Mouse (Mus musculus): Measurements from ENCODE around the gene Gm19935.

The Gm19935 gene

GRCm38 (mm10) chr8:90817293-90817692 is at the start of gene Gm19935:
Gene Gm19935, minus strand, starts transcription at chr8:90817393.
- DNase-seq (ENCODE audit: low spot score in 2 of 2) = no peak

DNA sequence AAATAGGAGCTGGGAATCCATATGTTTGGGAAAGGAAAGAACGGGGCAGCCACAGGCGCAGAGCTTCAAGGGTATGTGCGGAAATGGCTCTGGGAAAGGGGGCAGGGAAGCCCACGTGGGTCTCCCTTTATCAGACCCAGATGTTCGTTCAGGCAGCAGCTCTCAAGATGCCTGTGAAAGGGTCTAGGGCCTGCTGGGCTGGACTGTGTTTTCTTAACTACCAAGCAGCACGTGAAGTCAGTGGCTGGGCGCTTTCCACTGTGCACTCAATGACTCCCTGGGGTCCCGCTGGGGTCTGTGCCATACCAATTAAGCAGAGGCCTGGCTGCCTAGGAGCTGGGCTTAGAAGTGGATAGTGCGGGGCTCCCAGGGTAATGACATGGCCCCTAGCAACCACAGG is 44.8 kb upstream of the Gm19935 start:
- DNase-seq (ENCODE audit: low spot score in 2 of 2) = peak; percentile 31 to 56

- peak; percentile 62 for DNase-seq (ENCODE audit: low spot score in 2 of 2)
These were observed 44.2 kb upstream of the Gm19935 start for GRCm38 (mm10) chr8:90861266-90861944.

- DNase-seq (ENCODE audit: low spot score in 2 of 2) = no peak
These were observed 40.9 kb upstream of the Gm19935 start for GRCm38 (mm10) chr8:90858071-90858470.

DNA sequence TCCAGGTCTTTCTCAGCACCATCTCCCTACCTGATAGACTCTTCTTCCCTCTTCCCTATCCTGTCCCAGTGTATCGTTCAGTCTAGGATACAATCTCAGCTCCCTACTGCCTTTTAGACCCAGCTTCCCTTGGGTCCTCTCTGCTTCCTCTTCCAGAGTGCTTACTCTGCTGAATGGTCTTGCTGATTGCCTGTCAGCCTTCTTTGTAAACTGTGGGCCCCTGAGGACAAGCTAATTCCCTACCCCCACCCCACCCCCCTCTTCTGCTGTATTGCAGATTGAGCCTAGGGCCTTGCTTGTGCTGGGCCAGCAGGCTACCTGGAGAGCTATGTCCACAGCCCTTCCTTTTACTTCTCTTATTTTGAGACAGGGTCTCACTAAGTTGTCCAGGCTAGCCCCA is 39.8 kb upstream of the Gm19935 start:
- DNase-seq (ENCODE audit: low spot score in 2 of 2) = no peak

- DNase-seq (ENCODE audit: low spot score in 2 of 2) = no peak
These were observed 39.0 kb upstream of the Gm19935 start for GRCm38 (mm10) chr8:90856171-90856570.

DNA sequence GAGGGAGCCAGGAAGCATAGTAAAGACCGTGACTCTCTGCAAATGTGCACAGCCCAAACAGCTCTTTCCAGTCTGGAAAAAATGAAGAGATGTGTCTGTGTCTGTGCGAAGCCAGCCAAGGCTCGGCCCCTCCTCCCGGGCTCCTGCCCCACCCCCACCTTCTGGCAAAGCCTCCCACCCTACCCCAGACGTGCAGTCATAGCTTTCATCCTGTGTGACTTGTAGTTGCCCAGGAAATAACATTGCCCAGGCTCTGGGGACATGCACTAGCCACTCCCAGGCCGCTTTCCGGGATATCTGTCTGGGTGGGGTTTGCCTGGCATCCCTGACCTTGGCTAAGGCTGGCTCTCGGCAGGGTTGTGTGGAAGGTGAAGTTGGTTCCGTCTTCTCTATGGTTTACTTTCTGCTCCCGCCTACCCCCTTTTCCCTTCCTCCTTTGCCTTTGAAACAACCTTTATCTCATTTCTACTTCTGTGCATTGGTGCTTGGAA is 37.5 kb upstream of the Gm19935 start:
- no peak for DNase-seq (ENCODE audit: low spot score in 2 of 2)

DNA sequence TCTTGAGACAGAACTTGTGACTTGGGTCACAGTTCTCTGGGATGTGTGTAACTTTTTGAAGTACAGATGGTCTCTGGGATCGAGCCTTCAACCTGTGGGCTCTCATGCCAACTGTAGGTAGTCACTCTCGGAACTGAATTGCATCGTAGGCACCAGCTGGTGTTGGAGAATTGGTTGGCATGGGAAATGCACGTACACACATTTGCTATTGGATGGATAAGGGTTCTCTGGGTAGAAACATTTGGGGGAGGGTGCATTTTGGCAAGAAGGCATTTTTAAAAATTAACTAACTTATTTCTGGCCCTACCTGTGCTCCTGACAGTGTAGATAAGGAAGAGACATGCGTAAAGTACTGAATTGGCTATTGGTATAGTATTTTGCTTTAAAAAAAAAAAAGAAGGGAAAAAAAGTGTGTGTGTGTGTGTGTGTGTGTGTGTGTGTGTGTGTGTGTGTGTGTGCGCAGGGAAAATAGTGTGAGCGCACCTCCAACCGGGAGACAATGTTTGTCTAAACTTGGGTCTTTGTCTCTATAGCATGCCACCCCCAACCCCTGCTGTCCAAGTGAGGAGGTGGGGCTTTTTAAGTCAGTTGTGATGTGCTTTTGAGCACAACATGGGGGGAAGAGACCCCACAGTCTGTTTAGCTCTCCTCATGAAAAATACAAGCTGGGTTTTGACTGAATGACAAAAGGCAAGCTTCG is 36.9 kb upstream of the Gm19935 start:
- DNase-seq (ENCODE audit: low spot score in 2 of 2) = no peak

- no peak for DNase-seq (ENCODE audit: low spot score in 2 of 2)
These were observed 34.4 kb upstream of the Gm19935 start for GRCm38 (mm10) chr8:90851544-90851943.

GRCm38 (mm10) chr8:90849462-90850050 is 32.4 kb upstream of the Gm19935 start:
- peak in 1 of 2 experiments; percentile 39 for DNase-seq (ENCODE audit: low spot score in 2 of 2)

- DNase-seq (ENCODE audit: low spot score in 2 of 2) = no peak
These were observed 30.8 kb upstream of the Gm19935 start for GRCm38 (mm10) chr8:90847980-90848379.

DNA sequence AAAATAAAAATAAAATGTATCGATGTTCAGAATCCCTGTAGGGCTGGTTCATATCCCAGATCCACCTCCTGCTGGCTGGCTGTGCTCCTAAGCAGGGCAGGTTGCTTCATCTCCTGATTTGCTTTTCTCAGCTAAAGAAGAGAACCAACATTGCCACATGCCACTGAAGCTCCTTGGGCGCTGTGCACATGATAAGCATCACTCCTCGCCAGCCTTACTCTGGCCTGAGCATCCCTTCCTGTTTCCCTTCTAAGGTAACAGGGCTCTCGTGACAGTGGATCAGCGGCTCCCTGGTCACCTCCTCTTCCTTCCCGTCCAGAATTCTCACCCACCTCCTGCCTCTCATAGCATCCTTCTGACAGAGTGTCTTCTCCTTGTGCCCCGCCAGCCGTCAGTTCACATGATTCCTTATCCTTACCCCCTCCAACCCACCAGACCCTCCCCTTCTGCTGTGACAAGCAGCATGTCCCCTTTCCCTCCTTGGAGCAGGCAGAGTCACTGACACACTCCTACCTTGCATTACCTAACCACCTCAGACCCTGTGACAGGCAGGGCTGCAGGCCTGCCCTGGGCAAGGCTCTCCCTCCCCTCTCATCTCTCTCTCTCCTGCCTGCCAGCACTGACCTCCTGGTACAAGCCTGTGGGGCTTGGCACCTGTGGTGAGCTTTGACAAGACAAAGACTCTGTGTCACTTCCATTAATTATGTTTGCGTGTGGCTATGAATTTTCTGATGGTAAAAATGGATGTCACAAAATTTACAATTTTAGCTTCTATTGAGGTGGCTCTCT is 27.2 kb upstream of the Gm19935 start:
- DNase-seq (ENCODE audit: low spot score in 2 of 2) = no peak

DNA sequence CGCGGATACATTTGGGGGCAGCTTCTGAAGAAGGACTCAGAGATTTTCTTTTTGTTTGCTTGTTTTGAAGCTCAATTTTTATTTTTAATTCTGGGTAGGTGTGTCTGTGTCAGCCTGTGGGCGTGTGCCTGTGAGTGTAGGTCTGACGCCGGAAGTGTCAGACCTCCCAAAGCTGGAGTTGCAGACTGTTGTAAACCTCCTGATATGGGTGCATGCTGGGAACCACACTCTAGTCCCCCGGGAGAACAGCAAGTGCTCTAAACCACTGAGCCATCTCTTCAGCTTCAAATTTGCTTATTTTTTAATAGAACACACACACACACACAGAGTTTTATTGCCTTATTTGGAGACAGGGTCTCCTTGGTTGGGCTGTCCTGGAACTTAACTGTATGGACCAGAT is 25.9 kb upstream of the Gm19935 start:
- no peak for DNase-seq (ENCODE audit: low spot score in 2 of 2)

GRCm38 (mm10) chr8:90841321-90841720 is 24.1 kb upstream of the Gm19935 start:
- DNase-seq (ENCODE audit: low spot score in 2 of 2) = no peak

DNA sequence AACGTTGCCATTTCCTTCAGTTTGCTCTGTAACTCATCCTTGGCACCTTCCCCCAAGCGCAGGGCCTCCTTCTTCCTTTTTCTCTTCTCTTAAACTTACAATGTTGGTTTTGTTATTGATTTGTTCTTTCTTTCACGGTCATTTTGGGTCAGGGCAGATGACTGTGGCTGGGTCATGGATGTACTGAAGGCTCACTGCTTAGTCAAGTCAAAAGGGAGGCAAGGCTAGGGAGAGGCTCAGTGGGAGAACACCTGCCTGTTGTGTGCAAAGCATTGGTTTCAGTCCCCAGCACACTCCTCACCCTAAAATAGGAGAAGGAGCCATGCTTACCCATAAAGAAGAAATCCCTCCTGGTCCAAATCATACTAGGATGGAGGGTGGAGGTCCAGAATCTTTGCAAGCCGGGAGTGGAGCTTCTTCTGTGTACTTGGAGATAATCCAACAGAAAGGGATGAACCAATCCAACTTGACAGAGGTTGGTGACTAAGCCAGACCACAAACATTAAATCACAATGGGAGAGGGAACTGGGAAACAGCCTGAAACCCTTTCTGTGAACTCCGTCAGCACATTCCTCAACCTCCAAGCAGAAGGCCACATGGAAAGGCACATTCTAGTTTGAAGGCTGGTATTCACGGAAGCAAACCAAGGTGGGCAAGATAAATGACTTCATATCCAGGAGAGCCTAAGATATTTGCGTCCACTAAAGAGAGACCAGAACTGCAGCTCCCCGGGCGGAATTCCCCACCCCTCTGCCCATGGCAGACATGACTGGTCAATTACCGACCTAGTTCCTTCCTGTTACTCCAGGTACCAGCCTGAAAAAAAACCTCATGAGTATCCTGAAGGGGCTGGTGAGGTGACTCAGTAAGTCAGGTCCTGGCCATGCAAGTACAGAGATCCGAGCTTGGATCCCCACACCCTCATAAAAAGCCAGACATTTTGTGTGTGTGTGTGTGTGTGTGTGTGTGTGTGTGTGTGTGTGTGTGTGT is 22.8 kb upstream of the Gm19935 start:
- no peak for DNase-seq (ENCODE audit: low spot score in 2 of 2)

DNA sequence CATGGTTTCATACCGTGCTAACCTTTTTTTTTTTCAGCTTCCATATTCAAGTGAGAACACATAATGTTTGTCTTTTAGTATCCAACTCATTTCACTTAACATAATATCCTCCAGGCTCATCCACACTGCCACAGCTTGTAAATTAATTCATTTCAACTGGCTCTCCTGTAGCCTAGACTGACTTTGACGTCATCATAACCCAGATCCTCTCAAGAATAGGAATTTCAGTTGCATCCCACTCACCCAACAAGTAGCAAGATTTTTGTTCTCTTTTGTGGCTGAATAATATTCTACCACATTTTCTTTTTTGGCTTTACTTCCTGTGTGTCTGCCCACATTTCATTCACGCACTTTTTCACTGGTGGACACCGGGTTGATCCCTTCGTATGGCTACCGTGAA is 20.2 kb upstream of the Gm19935 start:
- no peak for DNase-seq (ENCODE audit: low spot score in 2 of 2)

DNA sequence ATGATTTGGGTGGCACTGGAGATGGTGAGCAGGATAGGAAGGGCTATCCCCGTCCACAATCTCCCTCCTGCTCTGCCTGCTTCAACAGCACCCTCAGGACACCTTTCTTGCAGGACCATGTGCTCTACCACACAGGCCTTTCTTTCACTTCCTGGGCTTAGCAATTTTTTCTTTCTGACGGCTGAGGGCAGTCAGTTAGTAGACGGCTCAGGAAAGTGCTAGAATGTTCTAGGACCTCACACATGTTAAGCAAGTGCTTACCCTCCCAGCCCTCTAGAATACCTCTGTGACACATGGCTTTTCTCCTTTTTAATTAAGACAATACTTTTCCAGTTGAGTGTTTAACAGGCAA is 17.1 kb upstream of the Gm19935 start:
- no peak for DNase-seq (ENCODE audit: low spot score in 2 of 2)

- no peak for DNase-seq (ENCODE audit: low spot score in 2 of 2)
These were observed 16.6 kb upstream of the Gm19935 start for GRCm38 (mm10) chr8:90833628-90834320.

DNA sequence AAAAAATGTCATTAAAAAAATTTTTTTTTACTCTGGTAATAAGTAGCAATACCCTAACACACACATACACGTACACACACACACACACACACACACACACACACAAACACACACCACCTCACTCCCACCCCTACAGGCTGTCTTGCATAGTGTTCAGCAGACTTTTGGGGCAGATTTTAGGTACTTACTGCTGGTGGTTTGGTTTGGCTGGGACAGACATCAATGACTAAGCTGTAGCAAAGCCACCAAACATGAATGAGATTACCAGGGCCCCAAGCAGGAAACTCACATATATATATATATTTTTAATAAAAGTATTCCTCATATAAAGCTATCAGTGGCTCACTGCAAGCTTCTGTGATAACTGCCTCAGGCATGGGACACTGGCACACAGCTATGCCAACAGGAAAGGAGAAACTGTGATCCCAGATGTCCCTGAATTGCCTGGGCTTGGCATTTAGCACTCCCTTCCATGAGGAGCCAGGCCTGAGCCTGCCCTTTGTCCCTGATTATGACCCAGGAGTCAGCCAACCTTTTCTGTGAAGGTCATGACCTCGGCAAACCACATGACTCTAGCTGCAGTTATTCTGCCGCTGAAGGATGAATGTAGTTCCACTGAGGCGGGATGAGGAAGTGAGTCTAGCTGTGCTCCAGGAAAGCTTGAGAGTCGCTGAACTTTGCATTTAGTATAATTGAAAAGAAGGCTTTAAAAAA is 15.5 kb upstream of the Gm19935 start:
- DNase-seq (ENCODE audit: low spot score in 2 of 2) = no peak

DNA sequence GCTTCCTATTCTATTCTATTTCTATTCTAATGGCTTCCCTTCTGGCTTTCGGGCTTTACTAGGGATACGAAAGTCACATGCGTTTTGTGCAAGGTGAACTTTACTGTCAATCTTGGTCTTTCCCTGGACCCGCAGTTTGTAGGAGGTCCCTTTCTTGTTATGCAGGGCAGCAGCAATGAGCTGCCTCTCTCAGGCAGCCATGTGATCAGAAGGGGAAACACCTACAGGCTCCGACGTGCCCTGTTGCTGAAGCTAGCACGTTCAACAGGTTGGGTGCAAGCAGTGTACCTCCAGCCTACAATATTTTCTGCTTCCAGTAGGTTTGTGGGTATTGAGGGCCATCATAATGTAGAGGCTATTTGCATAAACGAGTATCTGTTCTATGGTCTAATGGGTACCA is 13.8 kb upstream of the Gm19935 start:
- DNase-seq (ENCODE audit: low spot score in 2 of 2) = no peak
